Mouse (Mus musculus): ENCODE measurements around the gene 2610528J11Rik.

- TF ChIP-seq USF1 (IDR thresholded peaks at IDR 0.05; ENCODE audit: low read depth) (no peak), POLR2A (IDR thresholded peaks at IDR 0.05; ENCODE audit: insufficient read length, low read depth) (no peak)
Measured at GRCm38 (mm10) chr4:118566161-118566676, 39.4 kb downstream of the 2610528J11Rik start.

All from myocyte (in vitro differentiated cells).